Mouse (Mus musculus) left cerebral cortex, adult 9 months (tissue): ENCODE results near the gene Cetn4.

Source experiments
- DNase-seq, 2 experiments: peaks; one replicate each; pipeline ENCODE4 v3.0.0; 2022; ENCODE audit warnings: low spot score in 2 of 2

The Cetn4 gene

GRCm38 (mm10) chr3:37312370-37312941, at the start of gene Cetn4, which contains the start of gene Bbs12:
Gene Cetn4 (minus strand): TSS chr3:37312708.
Gene Bbs12 (plus strand): TSS chr3:37312554.
- peak; percentile 89 to 98 for DNase-seq

GRCm38 (mm10) chr3:37360729-37361128, 48.2 kb upstream of the Cetn4 start:
- DNase-seq, result no peak

- no peak for DNase-seq
Observed at GRCm38 (mm10) chr3:37354737-37355136, 42.2 kb upstream of the Cetn4 start.

- no peak for DNase-seq
Observed at GRCm38 (mm10) chr3:37353951-37354481, 41.5 kb upstream of the Cetn4 start.

- DNase-seq, result no peak
Observed at GRCm38 (mm10) chr3:37350386-37350785, 37.9 kb upstream of the Cetn4 start.

- DNase-seq, result no peak
Observed at GRCm38 (mm10) chr3:37349166-37349548, 36.6 kb upstream of the Cetn4 start.

GRCm38 (mm10) chr3:37348221-37349165, 36.0 kb upstream of the Cetn4 start, which contains the start of gene Fgf2:
Gene Fgf2 (plus strand): TSS chr3:37348346.
- DNase-seq, result peak in 1 of 2 experiments; percentile 36

- DNase-seq, result no peak
Observed at GRCm38 (mm10) chr3:37347671-37348070, 35.2 kb upstream of the Cetn4 start.

GRCm38 (mm10) chr3:37342811-37343210, 30.3 kb upstream of the Cetn4 start:
- no peak for DNase-seq

- no peak for DNase-seq
Observed at GRCm38 (mm10) chr3:37341110-37341509, 28.6 kb upstream of the Cetn4 start.

- no peak for DNase-seq
Observed at GRCm38 (mm10) chr3:37334053-37334452, 21.5 kb upstream of the Cetn4 start.

GRCm38 (mm10) chr3:37331999-37332449, 19.5 kb upstream of the Cetn4 start:
- no peak for DNase-seq

- DNase-seq, result no peak
Observed at GRCm38 (mm10) chr3:37329963-37330362, 17.5 kb upstream of the Cetn4 start.

- DNase-seq, result no peak
Observed at GRCm38 (mm10) chr3:37328489-37328888, 16.0 kb upstream of the Cetn4 start.

- no peak for DNase-seq
Observed at GRCm38 (mm10) chr3:37326627-37327026, 14.1 kb upstream of the Cetn4 start.

- no peak for DNase-seq
Observed at GRCm38 (mm10) chr3:37325317-37326112, 13.0 kb upstream of the Cetn4 start.

- no peak for DNase-seq
Observed at GRCm38 (mm10) chr3:37324310-37324709, 11.8 kb upstream of the Cetn4 start.

GRCm38 (mm10) chr3:37316233-37316632, 3.7 kb upstream of the Cetn4 start:
- no peak for DNase-seq

GRCm38 (mm10) chr3:37313371-37313770, 863 bp upstream of the Cetn4 start:
- DNase-seq, result peak; percentile 60 to 61

GRCm38 (mm10) chr3:37311897-37312369, 575 bp downstream of the Cetn4 start:
- DNase-seq, result no peak

GRCm38 (mm10) chr3:37303392-37304139, 8.9 kb downstream of the Cetn4 start:
- DNase-seq, result no peak
